Mouse (Mus musculus): ENCODE data around the gene Gm1113. TPM values are rescaled to one million over a fixed set of nuclear protein-coding genes. Genes with fewer than 3 reads are reported as not detected.

Gm1113 gene
- not detected in 2 replicates for polyA plus RNA-seq (2021; fragmentation: Nextera tagmentation)
- long read RNA-seq, experiment 1, result 0 reads
- long read RNA-seq, experiment 2, result 0 reads

DNA sequence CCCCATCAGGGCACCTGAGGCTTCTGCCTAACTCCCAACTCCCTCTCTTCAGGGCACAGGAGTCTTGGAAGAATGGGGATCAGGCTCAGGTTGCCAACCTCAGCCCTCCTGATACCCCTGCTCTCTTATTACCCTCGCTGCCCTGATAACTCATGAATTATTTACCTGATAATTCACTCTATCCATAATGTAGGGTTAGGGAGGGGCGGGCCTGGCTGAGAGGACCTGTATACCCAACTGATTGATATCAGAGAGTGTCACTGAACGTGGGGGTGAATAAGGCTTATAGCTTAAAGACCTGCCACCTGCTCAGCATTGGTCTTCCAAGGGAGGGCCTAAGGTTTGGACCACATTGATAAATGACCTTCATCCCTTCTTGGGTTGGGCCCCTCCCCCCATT, at the start of gene Gm1113:
Gene Gm1113 (minus strand): TSS at position 101 of the 400 bp plus-strand sequence.

GRCm38 (mm10) chr9:35558257-35559008, 40.4 kb upstream of the Gm1113 start, which contains the start of the genes Ddx25 and Pus3:
Gene Ddx25, minus strand, starts transcription at chr9:35558528.
Gene Pus3, plus strand, starts transcription at chr9:35558595.

Other genes starting within 250 kb of the Gm1113 start
- 0.45 and 0.52 TPM in 2 replicates for gene Cdon, start 97.1 kb downstream of the Gm1113 start, polyA plus RNA-seq (2021; fragmentation: Nextera tagmentation)
- 17.9 and 21.0 TPM in 2 replicates for gene Ddx25, start 40.3 kb upstream of the Gm1113 start, polyA plus RNA-seq (2021; fragmentation: Nextera tagmentation)
- 4.7 and 6.0 TPM in 2 replicates for gene Pus3, start 40.3 kb upstream of the Gm1113 start, polyA plus RNA-seq (2021; fragmentation: Nextera tagmentation)
- 0.23 and 0.25 TPM in 2 replicates for gene Pate2, start 52.0 kb upstream of the Gm1113 start, polyA plus RNA-seq (2021; fragmentation: Nextera tagmentation)
- gene Hyls1, start 52.1 kb upstream of the Gm1113 start, polyA plus RNA-seq (2021; fragmentation: Nextera tagmentation), result 4.0 and 5.2 TPM in 2 replicates
- gene Pate4, start 93.7 kb upstream of the Gm1113 start, polyA plus RNA-seq (2021; fragmentation: Nextera tagmentation), result not detected in 2 replicates
- gene Pate3, start 129.9 kb upstream of the Gm1113 start, polyA plus RNA-seq (2021; fragmentation: Nextera tagmentation), result not detected in 2 replicates
- gene Pate1, start 169.1 kb upstream of the Gm1113 start, polyA plus RNA-seq (2021; fragmentation: Nextera tagmentation), result not detected in 2 replicates
- not detected in 2 replicates for gene Gm17677, start 222.8 kb upstream of the Gm1113 start, polyA plus RNA-seq (2021; fragmentation: Nextera tagmentation)